Mouse (Mus musculus) CH12.LX (cell line): ENCODE data around the gene Pgm5.

Experiments used
- CHD1 ChIP-seq: IDR thresholded peaks from 2 replicates; pipeline ENCODE4 v1.6.1; 2012; ENCODE audit warnings: low read depth, low read length, improper control_type of control experiment, inconsistent platforms
- CTCF ChIP-seq, 2 experiments: IDR thresholded peaks in 1 of 2; conservative IDR thresholded peaks in 1 of 2; 2 replicates each; pipeline ENCODE4 v1.5.1; 2011 to 2012; ENCODE audit warnings: low read depth in 2 of 2, low read length in 2 of 2, improper control_type of control experiment in 1 of 2, inconsistent platforms in 1 of 2, mild to moderate bottlenecking in 1 of 2, moderate library complexity in 1 of 2
- E2F4 ChIP-seq: IDR thresholded peaks from 2 replicates; pipeline ENCODE4 v1.6.1; 2011; ENCODE audit warnings: low read depth, low read length, improper control_type of control experiment; ENCODE audit not compliant: insufficient replicate concordance
- ETS1 ChIP-seq: conservative IDR thresholded peaks from 2 replicates; pipeline ENCODE4 v1.6.1; 2012; ENCODE audit warnings: low read depth, mild to moderate bottlenecking, inconsistent platforms, low read length, improper control_type of control experiment, moderate library complexity
- POLR2A ChIP-seq: IDR thresholded peaks from 2 replicates; pipeline ENCODE4 v1.6.1; 2011; ENCODE audit warnings: low read depth, mild to moderate bottlenecking, improper control_type of control experiment, low read length

DNA sequence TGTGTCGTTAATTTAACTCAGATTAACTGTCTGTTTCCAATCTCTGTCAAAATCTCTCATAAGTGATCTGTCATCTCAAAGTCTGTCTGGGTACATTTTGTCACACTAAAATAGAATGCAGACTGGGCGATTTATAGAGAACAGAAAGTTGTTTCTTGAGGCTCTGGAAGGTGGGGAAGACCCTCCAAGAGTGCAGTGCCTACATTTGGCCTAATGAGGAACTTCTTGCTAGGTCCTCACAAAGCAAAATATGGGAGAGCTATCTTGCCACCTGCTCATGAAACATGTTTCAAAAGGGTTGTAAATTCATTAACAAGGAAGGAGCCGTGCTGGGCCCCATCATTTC is 107.2 kb downstream of the Pgm5 start:
- TF ChIP-seq POLR2A (no peak), CTCF (conservative IDR thresholded peaks at IDR 0.05 in 1 of 2, IDR thresholded peaks at IDR 0.05 in 1 of 2; ENCODE audit: low read depth in 2 of 2, low read length in 2 of 2) (no peak), E2F4 (no peak), CHD1 (no peak), ETS1 (no peak)
